Mouse (Mus musculus) adrenal gland, adult (tissue): ENCODE measurements around the gene Ryr1.

Experiments used
- DNase-seq, 2 experiments: peaks; one replicate each; pipeline ENCODE4 v3.0.0; 2022 to 2023; ENCODE audit warnings: low spot score in 1 of 2; ENCODE audit not compliant: inconsistent age in 2 of 2

Gene Ryr1

DNA sequence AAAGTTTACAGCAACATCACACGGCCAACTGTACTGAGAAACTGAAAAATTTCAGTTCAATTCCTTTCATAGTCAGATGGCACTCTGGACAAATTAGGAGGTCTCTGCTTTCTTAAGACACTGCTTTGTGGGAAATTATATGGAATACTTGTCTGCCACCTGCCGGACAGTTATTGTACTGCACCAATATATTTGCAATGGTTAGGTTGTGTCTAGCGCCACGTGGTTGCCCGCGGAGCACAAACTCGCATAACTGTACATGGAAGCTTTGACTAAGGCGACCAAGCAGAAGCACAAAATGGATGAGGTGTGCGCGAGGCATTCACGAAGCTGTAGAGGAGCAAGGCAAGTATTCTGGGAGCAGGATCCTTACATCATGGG lies 85.4 kb downstream of the Ryr1 start:
- DNase-seq = peak; percentile 76 to 95

DNA sequence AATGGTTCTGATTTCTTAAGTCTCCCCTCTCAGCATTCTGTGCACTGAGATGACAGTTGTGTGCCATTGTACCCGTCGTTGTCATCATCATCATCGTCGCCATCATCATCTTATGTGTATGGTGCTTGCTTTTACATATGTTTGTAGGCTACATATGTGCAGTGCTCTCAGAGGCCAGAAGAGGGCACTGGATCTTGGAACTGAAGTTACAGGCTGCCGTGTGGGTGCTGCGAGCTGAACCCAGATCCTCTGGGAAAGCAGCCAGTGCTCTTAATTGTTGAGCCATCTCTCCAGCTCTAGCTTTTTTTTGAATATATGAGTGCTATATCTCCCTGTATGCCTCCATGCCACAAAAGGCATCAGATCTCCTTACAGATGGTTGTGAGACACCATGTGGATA lies 87.7 kb downstream of the Ryr1 start:
- no peak for DNase-seq

DNA sequence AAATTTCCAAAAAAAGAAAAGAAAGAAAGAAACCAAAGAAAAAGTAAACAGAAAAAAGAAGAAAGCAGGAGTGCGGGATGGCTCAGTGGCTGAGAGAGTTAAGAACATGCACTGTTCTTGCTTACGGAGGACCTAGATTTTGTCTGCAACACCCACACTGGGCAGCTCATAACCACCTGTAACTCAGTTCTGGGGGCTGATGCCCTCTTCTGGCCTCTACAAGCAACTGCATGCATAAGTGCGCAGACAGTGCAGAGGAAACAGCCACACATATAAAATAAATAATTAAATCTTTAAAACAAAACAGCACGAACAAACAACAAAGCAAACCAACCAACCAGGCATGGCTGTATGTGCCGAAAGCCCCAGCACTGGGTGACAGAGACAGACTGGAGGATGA lies 92.3 kb downstream of the Ryr1 start:
- DNase-seq = no peak

DNA sequence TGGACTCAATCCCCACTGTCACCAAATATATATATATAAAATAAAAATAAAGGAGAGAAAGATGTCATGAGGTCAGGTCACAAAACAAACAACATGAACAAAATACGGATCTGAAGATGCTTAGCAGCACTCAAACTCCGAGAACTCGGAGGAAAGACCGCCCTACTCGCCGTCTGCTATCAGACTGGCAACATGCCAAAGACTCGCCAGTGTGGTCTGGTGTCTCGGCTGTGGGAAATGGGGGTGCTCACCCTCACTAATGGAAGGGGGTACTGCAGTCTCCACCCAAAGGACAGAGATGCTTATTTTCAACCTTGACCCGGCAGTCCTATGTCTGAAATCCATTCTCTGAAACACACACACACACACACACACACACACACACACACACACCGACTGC lies 93.3 kb downstream of the Ryr1 start:
- no peak for DNase-seq

DNA sequence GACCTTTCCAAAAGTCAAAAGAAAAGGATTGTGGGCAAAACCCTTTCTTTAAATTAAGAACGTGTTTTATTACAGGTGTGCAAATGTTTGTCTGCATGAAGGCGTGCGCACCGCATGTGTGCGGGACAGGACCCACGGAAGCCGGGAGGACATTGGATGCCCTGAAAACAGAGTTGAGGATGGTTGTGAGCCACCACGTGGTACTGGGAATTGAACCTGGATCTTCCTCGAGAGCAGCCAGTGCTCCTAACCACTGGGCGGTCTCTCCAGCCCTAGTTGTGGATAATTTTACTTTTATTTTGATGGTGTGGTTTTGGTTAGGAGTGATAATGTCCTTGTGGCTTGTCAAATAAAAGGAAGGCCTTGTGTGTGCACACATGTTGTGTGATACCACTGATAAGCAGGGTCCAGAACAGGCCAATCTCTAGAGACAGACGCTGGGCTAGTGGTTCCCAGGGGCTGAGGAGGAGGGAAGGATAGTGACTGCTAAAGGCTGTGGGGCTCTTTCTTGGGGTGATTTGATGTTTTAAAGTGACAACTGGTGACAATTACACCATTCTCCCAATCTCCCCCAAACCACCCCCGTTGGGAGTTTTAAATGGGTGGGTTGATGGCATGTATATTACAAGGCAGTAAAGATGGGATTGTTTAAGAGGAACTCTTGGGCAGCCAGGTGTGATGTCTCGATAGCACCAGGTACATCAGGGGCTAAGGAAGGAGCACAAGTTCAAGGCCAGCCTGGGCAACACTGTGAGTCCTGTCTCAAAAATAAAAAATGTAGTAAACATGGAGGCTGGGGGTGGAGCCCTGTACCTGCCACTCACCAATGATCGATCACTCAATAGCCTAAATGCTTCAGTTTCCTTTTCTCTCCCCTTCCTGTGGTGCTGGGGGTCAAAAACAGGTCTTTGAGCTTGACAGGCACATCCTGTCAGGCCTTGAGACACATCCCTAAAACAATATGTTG lies 95.0 kb downstream of the Ryr1 start:
- DNase-seq = no peak

DNA sequence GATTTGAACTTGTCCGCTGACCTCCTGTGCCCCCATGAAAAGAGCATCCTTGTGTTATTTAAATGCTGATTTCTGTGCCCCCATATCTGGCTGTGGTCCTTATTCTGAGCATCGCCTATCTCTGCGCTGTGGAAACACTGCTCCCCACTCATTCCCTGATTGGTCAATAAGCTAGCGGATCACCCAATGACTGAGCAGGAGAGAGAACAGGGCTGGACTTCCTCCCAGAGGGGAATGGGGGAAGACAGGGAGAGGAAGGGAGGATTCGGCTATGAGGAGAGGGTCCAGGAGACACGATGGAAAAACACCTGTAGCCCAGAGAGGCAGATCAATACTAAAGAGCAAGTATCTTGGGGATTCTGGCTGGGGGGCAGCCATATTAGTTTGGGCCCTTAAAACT lies 96.2 kb downstream of the Ryr1 start:
- DNase-seq = no peak

DNA sequence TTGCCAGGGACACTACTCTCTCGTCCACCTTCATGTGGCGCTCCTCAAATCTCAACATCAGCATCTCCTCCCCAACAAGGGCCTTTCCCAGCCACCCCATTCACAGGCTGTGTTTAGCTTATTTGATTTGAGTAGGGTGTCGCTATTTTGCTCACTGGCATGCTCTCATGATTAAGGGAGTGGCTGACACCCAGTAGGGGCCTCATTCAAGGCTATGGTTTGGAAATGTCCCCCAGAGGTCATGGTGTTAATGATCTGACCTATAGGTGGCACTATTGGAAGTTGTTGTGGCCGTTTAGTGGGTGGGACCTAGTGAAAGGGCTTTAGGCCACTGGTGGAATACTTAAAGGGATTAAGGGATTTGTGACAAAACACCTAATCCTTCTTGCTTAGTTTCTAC lies 98.2 kb downstream of the Ryr1 start:
- DNase-seq = no peak

DNA sequence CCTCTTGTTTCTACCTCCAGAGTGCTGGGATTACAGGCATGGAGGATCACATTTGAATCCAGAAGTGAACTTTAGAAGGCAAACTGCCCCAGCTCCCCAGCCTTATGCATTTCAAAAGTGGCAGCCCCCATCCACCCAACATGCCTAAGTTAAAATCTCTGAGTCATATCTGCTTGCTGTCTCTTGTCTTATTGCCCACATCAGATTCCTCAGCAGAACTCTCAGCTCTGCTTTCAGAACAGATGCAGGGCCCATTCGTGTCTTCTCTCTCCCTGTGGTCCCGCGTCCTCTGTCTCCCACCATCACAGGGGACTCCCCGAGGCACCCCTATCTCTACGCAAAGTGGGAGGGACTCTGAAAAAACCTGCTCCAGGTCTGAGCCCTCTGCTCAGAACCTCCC lies 98.8 kb downstream of the Ryr1 start:
- no peak for DNase-seq

DNA sequence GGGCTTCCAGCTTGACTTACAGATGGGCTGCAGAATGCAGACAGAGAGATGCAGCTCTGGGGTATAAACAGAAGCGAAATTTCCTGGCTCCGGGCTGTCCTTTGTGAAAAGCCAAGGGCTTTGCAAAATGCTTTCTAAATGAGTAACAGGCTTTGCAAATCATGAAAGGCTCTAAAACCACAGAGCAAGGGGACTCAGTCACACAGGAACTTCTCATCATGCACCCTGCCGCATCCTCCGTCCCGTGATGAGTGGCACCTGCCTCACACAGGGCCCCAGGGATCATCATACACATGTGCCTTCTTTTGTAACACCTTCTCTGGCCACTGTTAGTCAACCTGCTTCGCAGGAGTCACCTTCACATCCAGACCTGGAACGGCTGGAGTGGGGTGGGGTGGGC lies 99.4 kb downstream of the Ryr1 start:
- DNase-seq = no peak

DNA sequence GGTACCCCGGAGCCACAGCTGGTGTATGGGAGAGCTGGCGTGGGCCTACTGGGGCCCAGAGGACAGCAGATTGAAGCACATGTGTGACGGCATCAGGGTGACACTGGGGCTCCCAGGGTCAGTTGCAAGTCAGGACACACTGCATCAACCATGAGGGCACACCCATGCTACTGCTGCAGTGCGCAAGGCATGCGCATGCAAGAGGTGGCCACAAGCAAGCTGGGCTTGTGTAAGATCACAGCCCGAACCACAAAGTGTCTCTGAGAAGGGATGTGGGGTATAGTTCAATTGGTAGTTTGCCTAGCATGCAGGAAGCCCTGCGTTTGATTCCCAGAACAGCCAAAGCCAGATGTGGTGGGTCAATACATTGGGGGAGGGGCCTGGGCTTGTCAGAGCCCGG lies 101.5 kb downstream of the Ryr1 start:
- DNase-seq = no peak

DNA sequence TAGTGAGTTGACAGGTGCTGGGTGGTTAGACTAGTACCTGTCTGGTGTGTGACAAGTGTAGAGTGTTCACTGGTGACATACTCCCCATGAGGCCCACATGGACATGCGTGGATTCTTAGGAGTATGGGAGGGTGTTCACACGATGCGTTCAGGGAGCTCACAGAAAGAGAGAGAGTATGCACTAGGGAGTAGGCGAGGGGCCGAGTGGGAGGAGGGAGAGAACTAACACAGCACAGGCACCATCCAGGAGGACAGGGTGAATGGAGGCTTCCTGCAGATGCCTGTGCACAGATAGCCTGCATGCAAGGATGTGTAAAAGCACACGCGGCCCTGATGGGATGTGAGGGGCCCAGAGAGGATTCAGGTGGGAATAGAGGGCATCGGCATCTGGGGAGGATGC lies 102.5 kb downstream of the Ryr1 start:
- DNase-seq = no peak

DNA sequence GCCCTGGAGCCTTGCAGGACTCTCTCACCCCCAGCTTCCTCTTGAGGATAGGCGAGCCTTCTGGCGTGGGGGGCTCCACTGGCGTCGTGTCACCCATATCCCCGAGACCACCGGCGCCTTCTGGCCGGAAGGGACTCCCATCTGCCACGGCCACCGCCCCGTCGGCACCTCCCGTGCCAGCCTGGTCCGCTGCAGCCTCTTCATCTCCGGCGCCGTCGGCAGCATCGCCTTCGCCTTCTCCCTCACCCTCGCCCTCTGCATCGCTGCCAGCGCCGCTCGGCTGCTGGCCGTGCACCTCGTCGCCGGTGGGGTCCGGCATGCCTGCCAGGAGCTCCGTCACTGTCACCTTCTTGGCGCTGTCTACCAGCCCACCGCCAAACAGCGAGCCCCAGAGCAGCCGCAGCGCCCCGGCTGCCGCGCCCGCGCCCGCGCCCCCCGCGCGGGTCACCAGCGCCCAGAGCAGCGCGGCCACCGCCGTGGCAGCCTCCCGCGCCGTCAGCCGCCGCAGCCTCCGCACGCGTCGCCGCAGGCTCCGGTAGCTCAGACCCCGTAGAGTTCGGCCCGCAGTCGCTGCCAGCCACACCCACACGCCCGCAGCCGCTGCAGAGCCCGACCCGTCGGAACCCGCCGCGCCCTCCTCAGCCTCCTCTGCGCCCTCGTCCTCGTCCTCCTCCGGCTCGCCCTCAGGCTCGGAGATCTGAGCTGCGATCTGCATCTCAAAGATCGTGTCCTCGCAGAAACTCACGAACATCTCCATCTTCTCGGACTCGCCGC lies 105.3 kb downstream of the Ryr1 start:
- no peak for DNase-seq

DNA sequence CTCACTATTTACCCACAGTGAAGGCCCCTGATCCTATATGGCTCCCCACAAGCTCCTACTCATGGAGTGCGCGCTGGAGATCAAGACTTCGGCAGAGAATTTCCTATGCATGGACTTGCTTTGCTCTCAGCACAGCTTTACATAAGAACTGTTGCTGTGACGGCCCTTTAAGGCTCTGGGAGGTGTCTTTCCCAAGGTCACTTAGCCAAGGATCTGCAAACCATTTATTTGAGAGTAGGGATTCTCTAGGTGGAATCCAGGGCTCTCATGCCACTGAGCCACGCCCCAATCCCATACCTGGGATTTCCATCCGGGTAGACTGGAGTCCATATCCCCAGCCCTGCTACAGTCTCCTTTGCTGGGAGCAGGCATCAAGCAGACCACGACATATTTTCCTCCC lies 107.8 kb downstream of the Ryr1 start:
- no peak for DNase-seq

DNA sequence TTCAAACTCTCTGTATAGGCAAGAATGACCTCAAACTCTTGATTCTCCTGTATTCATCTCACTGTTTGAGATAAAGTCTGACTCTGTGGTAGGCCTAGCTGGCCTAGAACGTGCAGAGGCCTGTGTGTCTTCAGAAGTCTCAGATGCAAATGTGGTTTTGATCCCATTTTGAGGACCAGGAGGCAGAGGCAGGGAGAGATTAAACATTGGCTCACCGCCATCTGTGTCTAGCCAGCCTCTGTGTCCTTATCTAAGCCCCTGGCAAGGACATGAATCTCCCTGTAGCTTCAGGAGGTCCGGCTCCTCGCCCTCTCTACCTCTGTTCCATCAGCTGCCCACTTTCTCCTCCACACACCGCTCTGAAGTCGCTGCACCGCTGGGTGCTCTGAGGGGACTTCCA lies 108.5 kb downstream of the Ryr1 start:
- DNase-seq = no peak

DNA sequence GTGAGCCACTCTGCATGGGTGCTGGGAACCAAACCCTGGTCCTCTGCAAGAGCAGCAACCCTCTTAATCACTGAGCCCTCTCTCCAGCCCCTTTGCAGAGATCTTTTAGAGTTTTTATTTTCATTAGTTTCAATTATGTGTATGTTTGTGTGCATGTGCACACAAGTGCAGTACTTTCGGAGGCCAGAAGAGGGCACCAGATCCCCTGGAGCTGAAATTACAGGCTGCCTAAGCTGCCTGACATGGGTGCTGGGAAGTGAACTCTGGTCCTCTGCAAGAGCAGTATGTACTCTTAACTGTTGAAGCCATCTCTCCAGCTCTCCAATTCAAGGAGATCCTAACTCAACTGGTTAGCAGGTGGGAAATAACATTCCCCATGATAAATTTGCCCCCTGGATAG lies 110.0 kb downstream of the Ryr1 start:
- DNase-seq = no peak

DNA sequence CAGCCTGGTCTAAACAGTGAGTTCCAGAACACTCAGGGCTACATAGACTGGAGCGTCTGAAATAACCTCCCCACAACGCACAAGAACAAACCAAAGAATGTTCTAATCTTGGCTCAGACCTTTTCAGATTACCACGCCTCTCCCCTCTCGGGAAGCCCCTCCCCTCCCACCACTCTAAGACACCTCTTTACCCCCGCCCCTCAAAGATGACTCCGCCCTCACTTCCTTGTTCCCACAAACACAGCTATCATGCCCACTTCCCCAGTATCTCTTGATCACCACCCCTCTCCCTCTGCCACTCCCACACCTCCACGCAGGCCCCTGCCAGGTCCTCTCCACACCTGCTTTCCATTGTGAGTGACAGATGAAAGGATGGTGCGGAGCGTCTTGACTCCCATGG lies 116.3 kb downstream of the Ryr1 start:
- no peak for DNase-seq

DNA sequence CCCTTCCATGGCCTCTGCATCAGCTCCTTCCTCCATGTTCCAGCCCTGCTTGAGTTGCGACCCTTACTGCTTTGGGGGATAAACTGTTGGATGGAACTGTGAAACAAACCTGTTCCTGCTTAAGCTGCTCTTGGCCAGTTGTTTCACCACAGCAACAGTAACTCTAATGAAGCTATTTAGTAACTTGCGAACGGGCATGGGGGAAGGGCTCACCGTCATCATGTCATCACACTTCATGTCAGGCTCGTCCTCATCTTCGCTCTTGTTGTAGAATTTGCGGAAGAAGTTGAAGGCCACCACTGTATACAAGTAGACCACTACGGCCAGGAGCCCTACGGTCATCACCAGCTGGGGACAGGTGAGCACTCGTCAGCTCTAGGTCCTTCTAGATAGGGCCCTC lies 116.8 kb downstream of the Ryr1 start:
- DNase-seq = no peak

DNA sequence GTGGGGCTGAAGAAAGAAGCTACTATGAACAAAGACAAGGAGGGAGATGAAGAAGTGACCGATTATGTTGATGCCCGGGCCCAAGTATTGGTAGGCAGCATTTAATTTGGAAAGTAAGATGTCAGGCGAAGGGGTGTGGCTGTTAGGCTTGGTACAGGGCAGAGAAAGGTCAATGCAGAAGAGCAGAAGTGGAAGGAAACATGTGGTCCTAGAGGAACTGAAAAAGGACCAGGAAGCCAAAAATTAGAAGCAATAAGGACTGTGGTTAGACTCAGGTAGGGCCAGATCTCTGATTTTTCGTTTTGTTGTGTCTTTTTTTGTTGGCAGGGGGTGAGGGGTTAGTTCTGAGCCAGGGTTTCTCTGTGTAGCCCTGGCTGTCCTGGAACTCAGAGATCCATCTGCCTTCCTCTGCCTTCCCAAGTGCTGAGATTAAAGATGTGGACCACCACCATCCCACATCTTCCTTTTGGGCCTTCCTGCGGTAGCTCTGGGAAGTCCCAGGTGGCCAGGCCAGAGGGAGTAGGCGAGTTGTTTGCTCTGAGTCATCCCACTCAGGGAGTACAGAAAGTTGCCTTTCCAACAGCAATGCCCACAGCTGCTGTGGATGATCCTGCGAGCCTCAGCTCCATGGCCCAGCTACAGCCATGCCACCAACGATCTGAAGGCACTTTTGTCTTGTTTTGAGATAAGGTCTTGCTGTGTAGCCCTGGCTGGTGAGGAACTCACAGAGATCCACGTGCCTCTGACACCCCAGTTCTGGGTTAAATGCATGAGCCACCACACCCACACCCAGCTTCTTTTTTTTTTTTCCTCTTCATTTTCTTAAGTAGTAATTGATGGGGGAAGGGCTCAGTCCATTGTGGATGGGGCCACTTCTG lies 117.5 kb downstream of the Ryr1 start:
- DNase-seq = no peak

DNA sequence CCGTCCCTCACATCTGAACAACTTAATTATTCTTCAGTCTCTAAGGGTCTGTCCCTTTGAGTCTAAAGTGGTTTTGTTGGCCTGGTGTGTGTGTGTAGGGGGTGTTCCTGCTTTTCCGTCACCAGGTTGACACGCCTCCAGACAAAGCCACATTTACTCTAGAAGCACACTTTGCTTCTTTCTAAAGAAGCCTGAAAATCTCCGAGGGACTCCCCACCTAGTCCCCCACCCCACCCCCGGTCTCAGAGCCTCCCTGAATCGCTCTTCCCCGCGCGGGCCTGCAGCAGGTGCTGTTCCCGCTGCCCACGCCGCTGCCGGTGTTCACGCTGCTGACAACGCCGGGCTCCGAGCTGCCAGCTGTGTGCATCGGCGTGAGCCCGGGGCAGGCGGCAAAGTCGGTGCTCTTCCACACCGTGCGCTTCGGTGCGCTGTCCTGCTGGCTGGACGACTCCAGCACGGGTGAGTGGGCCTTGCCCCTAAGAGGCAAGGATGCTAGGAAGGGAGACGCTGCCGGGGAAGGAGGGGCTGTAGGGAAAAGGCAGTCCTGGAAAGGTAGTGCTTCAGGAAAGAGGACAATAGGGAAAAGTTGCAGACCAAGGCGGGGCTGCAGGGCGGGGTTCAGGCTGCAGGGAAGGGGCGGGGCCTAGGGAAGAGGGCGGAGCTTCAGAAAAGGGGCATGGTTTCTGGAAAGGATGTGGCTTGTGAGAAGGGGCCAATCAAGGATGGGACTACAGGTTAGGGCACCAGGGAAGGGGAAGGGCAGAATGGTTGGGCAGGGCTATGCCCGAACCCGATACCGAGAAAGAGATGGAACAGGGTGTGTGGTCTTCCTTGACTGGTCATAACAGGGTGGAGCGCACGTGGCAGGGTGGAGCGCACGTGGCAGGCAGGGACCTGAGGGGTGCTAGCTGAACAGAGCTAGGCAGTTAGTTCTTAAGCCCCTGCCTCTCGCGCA lies 124.1 kb downstream of the Ryr1 start:
- DNase-seq = peak; percentile 31 to 72

DNA sequence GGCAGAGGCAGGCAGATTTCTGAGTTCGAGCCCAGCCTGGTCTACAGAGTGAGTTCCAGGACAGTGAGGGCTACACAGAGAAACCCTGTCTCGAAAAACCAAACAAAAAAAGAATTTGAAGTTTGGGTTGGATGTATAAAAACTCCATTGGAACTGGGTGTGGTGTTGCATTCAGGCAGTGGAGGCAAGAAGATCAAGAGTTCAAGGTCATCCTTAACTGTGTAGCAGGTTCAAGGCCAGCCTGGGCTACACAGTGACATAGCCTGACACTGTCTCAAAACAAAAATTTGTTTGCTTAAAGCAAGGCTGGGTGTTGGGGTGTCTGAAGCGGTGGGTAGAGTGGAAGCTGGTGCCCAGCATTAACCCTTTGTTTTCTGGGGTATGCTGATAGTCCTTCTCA lies 131.6 kb downstream of the Ryr1 start:
- no peak for DNase-seq
